Mouse (Mus musculus) hindbrain, embryonic 13.5 days (tissue): ENCODE data around the gene Tent4a. TPM values are rescaled to one million over a fixed set of nuclear protein-coding genes. Genes with fewer than 3 reads are reported as not detected.

Source experiments
- ATAC-seq: fragments of 200-750 bp; cut with Nextera tagmentation; 2 replicates; pipeline ENCODE4 v1.8.0; 2017; ENCODE audit warnings: moderate TSS enrichment; ENCODE audit not compliant: low FRiP score
- H3K27ac ChIP-seq: fragments of 300-500 bp; sonication (generic); 2 replicates; pipeline ENCODE4 v1.5.1; 2015; ENCODE audit warnings: inconsistent platforms, mild to moderate bottlenecking, moderate library complexity
- H3K27me3 ChIP-seq: fragments of 300-500 bp; sonication (generic); 2 replicates; pipeline ENCODE4 v1.6.1; 2015; ENCODE audit warnings: mild to moderate bottlenecking, inconsistent platforms
- H3K36me3 ChIP-seq: fragments of 300-500 bp; sonication (generic); 2 replicates; pipeline ENCODE4 v1.6.1; 2015; ENCODE audit warnings: mild to moderate bottlenecking, inconsistent platforms
- H3K4me1 ChIP-seq: fragments of 300-500 bp; sonication (generic); replicated peaks from 2 replicates; pipeline ENCODE4 v1.6.1; 2015; ENCODE audit warnings: inconsistent platforms
- H3K4me2 ChIP-seq: fragments of 300-500 bp; sonication (generic); 2 replicates; pipeline ENCODE4 v1.6.1; 2015; ENCODE audit warnings: inconsistent platforms, mild to moderate bottlenecking, moderate library complexity
- H3K4me3 ChIP-seq: fragments of 300-500 bp; sonication (generic); 2 replicates; pipeline ENCODE4 v1.5.1; 2015; ENCODE audit warnings: mild to moderate bottlenecking, inconsistent platforms
- H3K9ac ChIP-seq: fragments of 300-500 bp; sonication (generic); 2 replicates; pipeline ENCODE4 v1.6.1; 2015; ENCODE audit warnings: mild to moderate bottlenecking, inconsistent platforms
- H3K9me3 ChIP-seq: fragments of 300-500 bp; sonication (generic); 2 replicates; pipeline ENCODE4 v1.6.1; 2016; ENCODE audit warnings: inconsistent platforms
- WGBS: fragments of 180-500 bp; shearing (Covaris S2); methylation state at CpG from one replicate; pipeline ENCODE4 v1.1.7; 2015; 5-methylcytosine and 5-hydroxymethylcytosine counted together
- polyA plus RNA-seq: library from polyadenylated mRNA; unstranded; fragments of >200 nt; fragmentation: Nextera tagmentation; extraction: Ambion mirVana; gene quantifications from 2 replicates; pipeline ENCODE4 v1.2.1, GENCODE M21; 2015

Tent4a gene
- polyA plus RNA-seq, 1 experiment from 2014 or later, result 6.2 TPM

DNA sequence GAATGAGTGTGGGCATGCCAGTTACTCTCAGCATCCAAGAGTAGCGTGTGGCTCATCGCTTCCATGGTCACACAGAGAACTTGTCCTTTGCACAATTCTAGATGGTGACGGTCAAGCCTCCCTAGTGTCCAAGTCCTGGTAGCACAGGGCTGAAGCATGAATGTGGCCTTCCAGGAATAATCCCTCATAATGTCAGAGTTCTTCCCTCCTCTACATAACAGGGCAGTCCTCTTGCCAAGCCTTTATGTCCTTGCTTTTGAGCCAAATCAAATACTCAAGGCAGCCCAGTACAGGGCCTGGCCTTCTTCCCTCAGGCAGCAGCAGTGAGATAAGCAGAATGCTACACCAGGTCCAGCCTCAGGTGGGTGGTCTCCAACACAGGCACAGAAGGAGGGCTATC, 26.8 kb downstream of the Tent4a start:
- Histone ChIP-seq H3K27ac (no peak overlapping the region), H3K27me3 (no peaks in the 10 kb centered on the region), H3K9me3 (no peaks in the 10 kb centered on the region), H3K4me2 (no peak overlapping the region), H3K4me3 (no peak overlapping the region), H3K36me3 (peaks cover 85% of the 10 kb centered on the region), H3K4me1 (peaks cover 6% of the 10 kb centered on the region), H3K9ac (no peak overlapping the region)
- 96% methylated on average over 3 of the region's 3 CpGs for WGBS
- no peak for ATAC-seq

DNA sequence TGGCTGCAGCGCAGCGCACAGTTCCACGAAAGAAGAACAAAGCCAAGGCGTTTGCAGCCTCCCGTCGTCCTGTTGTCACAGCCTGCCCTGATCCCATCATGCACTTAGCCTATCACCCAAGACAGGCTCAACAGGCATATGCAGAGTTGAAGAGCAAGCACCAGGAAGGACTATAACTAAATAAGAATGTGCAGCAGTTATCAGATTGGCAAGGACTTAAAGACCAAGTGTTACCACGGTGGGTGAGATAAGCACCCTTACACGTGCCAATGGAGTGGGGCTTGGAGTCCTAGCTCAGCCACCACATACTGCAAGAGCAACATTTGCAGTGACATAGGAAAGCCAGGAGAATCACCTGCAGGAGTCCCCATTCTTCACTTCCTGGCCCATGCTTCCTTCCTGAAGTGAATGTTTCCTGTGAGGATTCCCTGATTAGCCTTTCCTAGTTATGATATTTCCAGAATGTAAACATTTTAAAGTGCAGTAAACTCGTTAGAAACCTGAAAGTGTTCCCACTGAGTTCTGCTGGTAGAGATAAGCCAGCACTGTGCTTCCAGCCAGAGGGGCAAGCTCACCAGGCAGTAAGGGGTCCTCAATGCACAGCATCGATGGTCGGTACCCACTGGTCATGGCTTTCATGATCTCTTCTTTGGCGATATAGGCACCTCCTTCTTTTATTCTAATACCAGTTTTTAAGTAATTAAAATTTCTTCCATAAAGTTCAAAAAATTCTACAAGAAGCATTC, 27.9 kb downstream of the Tent4a start:
- Histone ChIP-seq H3K36me3 (peaks cover 85% of the 10 kb centered on the region), H3K9ac (no peak overlapping the region), H3K4me3 (no peak overlapping the region), H3K4me1 (peaks cover 6% of the 10 kb centered on the region), H3K4me2 (no peak overlapping the region), H3K27me3 (no peaks in the 10 kb centered on the region), H3K27ac (no peak overlapping the region), H3K9me3 (no peaks in the 10 kb centered on the region)
- 90% methylated on average over 12 of the region's 12 CpGs for WGBS
- ATAC-seq, result no peak

DNA sequence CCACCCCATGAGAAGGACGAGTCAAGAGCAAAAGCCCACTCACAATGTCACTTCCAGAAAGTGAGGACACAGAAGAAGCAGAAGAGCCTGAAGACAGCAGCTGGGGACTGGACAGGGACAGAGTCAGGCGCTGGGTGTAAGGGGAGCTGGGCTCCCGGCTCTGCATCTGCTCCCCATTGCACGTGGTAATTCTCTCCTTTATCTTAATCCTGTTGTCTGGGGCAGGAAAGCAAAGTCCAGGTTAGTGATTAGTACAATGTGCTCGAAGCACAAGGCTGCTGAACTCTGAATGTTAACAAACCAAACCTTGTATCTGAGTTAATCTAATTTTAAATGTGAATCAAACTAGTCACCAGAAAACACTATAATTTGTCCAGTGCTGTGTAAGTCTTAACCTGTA, 31.6 kb downstream of the Tent4a start:
- no peak overlapping the region for H3K9ac ChIP-seq
- ATAC-seq, result no peak
- WGBS, result 90% methylated on average over 5 of the region's 5 CpGs
- peaks cover 95% of the 10 kb centered on the region for H3K36me3 ChIP-seq
- no peaks in the 10 kb centered on the region for H3K27me3 ChIP-seq
- no peaks in the 10 kb centered on the region for H3K9me3 ChIP-seq
- no peaks in the 10 kb centered on the region for H3K4me1 ChIP-seq
- H3K27ac ChIP-seq, result no peak overlapping the region
- H3K4me3 ChIP-seq, result no peak overlapping the region
- no peak overlapping the region for H3K4me2 ChIP-seq

DNA sequence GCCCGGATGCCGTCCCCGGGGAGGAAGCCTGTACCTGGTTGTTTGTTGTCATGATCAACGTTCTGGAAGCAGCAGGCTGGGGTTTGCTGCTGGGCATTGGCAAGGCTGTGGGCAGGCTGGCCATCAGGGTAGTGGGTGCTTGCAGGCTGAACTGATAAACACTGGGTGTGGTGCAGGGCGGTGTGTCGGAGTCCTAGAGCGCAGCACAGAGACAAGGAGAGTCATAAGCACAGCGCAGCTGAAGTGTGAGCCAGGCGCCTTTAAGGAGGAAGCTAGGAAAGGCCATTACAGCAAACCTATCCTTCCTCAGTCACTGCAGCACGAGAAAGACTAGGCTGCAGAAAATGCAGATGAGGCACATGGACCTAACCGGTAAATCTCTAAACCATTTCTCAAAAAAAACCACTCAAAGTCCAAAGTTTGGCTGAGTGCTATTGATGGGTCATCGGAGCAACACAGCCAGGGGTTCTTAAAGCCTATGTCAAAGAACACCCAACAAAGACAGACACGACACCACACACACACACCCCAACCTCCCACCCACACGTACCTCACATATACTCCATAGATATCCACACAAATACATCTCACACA, 32.2 kb downstream of the Tent4a start:
- 97% methylated on average over 14 of the region's 14 CpGs for WGBS
- peaks cover 95% of the 10 kb centered on the region for H3K36me3 ChIP-seq
- no peak for ATAC-seq

DNA sequence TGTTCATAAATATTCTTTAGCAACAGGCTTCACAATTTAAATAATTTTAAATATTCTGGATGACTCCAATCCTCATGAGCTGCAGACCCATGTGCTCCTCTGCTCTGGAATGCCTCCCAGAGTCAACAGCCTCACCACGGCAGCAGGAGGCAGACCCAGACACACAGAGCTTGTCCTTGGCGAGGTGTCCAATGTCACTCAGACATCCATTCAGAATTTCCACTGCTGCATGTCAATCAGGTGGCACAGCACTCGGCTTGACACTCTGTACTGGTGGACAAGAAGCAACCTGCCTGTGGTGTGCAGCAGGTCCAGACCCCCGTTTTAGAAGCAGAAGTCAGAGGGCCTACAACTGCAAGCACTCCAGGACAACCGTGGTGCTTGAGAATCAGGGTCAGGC, 36.1 kb downstream of the Tent4a start:
- Histone ChIP-seq H3K27me3 (no peaks in the 10 kb centered on the region), H3K4me1 (no peaks in the 10 kb centered on the region), H3K4me2 (no peak overlapping the region), H3K9ac (no peak overlapping the region), H3K27ac (no peak overlapping the region), H3K9me3 (no peaks in the 10 kb centered on the region), H3K4me3 (no peak overlapping the region), H3K36me3 (peaks cover 73% of the 10 kb centered on the region)
- no peak for ATAC-seq
- 85% methylated on average over 5 of the region's 5 CpGs for WGBS

More for the DNA sequence above, 32.2 kb downstream of the Tent4a start:
- Histone ChIP-seq H3K9ac (no peak overlapping the region), H3K4me1 (no peaks in the 10 kb centered on the region), H3K4me3 (no peak overlapping the region), H3K27me3 (no peaks in the 10 kb centered on the region), H3K9me3 (no peaks in the 10 kb centered on the region), H3K4me2 (no peak overlapping the region), H3K27ac (no peak overlapping the region)

DNA sequence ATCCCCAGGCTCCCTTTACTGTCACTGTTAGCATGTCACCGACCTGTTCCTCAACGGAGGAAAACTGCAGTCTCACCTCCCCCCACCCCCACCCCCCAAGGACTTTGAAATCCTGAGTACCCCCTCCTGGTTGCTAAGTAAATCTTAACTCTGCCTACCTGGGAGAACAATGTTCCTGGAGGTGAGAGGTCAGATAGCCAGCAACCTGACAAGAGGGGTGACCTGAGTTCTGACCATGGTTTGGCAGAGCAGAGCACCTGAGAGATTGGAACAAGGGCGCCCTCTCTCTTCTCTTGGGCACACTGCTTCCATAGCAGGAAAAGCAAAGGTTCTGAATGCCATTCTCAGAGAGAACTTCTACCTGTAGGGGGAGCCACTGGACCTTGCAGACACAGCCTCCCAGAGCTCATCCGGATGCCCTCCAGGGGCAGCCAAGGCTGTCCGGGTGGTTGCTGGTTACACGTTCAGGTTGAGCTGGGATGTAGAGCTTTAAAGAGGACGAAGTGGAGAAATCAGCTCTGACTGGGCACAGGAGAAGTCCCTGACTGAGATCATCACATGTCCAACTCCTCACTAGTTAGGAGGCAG, 41.4 kb downstream of the Tent4a start:
- no peak overlapping the region for H3K4me3 ChIP-seq
- H3K9ac ChIP-seq, result no peak overlapping the region
- H3K27ac ChIP-seq, result no peak overlapping the region
- 35% methylated on average over 7 of the region's 7 CpGs for WGBS
- H3K27me3 ChIP-seq, result peaks cover 24% of the 10 kb centered on the region
- H3K36me3 ChIP-seq, result peaks cover 21% of the 10 kb centered on the region
- no peaks in the 10 kb centered on the region for H3K9me3 ChIP-seq
- H3K4me2 ChIP-seq, result no peak overlapping the region
- peaks cover 11% of the 10 kb centered on the region for H3K4me1 ChIP-seq
- ATAC-seq, result no peak

DNA sequence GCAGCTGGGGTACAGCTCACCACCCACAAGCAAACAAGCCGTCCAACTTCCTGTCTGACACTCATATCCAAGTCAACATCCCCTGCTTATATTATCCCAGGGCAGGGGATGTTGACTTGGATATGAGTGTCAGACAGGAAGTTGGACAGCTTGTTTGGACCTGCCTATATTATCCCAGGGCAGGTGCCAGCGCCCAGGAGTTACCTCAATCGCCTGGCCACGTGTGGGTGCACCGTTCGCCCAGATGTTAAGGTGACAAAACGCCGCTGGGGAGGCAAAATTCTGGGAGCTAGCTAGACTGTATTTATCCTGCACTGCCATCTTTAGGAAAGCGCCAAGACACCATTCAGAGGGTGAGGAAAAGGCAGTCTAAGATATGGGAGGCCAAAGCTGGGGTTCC, 44.6 kb downstream of the Tent4a start:
- ATAC-seq, result no peak
- Histone ChIP-seq H3K9me3 (no peaks in the 10 kb centered on the region), H3K27me3 (peaks cover 47% of the 10 kb centered on the region), H3K4me1 (peaks cover 17% of the 10 kb centered on the region), H3K36me3 (no peaks in the 10 kb centered on the region), H3K4me3 (no peak overlapping the region), H3K9ac (no peak overlapping the region), H3K27ac (no peak overlapping the region), H3K4me2 (no peak overlapping the region)
- 88% methylated on average over 9 of the region's 9 CpGs for WGBS

DNA sequence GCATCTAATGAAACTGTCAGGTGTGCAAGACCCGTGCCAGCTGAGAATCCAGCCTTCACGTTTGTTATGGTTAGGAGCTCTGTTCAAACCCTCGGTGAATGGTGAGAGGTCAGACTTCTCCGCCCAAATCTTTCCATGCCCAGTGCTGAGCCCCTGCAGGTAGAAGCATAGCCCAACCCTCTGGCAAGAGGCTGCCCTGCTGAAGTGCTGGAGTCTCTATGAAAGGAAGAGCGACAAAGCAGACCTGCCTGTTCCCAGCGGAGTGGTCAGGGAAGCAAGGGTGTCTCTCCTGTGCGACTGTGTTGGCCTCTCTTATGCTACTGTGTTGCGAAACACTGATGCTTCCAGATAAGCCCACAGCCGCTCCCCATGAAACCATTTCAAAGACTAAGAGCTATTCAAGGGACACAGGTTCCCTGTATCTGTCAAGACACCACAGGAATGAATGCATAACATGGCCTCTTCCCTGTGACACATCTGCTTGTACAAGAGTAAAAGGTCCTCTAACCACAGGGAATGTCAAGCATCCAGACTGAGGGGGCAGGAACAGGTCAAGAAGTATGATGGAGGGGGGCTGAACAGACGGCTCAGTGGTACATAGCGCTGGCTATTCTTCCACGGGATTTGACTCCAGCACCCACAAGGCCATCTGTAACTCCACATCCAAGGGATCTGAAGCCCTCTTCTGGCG, 45.7 kb downstream of the Tent4a start:
- no peaks in the 10 kb centered on the region for H3K9me3 ChIP-seq
- 41% methylated on average over 13 of the region's 13 CpGs for WGBS
- H3K4me1 ChIP-seq, result peaks cover 17% of the 10 kb centered on the region
- no peak overlapping the region for H3K4me3 ChIP-seq
- no peak overlapping the region for H3K9ac ChIP-seq
- no peak for ATAC-seq
- H3K27ac ChIP-seq, result no peak overlapping the region
- H3K36me3 ChIP-seq, result no peaks in the 10 kb centered on the region
- peak overlapping the region; percentile 53 for H3K4me2 ChIP-seq
- H3K27me3 ChIP-seq, result peaks cover 55% of the 10 kb centered on the region

DNA sequence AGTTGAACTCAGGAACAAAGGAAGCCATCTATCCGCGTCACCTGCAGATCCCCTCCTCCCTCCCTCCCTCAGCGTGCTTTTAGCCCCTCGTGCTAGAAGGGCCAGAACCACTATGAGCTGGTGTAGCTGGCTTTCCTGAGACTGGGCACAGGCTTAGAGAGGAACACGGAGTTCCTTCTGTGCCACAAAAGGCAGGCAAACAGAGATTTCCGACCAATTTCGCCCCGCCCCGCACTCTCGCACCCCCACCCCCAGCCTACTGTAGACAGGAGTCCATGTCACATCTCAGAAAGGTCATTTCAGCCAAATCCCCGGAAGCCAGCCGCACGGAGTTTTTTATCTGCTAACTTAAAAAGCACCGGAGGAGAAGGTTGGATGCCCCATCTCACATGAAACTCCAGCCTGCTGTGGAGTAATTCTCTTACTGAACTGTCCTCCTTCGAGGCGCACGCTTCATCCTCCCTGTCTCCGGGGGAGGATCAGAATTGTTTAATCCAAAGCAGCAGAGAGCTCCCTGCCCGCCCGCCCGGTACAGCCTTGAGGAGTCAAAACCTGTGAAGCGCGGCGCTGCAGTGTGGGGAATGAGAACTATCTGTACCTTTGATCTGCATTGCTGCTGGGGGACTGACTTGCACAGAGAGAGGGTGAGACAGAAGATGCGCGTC, 46.7 kb downstream of the Tent4a start:
- H3K36me3 ChIP-seq, result no peaks in the 10 kb centered on the region
- WGBS, result 4% methylated on average over 26 of the region's 26 CpGs
- no peaks in the 10 kb centered on the region for H3K9me3 ChIP-seq
- peaks cover 65% of the 10 kb centered on the region for H3K27me3 ChIP-seq
- no peak for ATAC-seq
- peak overlapping the region; percentile 53 for H3K4me2 ChIP-seq
- no peak overlapping the region for H3K27ac ChIP-seq
- peaks cover 18% of the 10 kb centered on the region for H3K4me1 ChIP-seq
- H3K9ac ChIP-seq, result peak overlapping the region; percentile 31; the same call in 1 of the 2 replicates
- peak overlapping the region; percentile 29 for H3K4me3 ChIP-seq

DNA sequence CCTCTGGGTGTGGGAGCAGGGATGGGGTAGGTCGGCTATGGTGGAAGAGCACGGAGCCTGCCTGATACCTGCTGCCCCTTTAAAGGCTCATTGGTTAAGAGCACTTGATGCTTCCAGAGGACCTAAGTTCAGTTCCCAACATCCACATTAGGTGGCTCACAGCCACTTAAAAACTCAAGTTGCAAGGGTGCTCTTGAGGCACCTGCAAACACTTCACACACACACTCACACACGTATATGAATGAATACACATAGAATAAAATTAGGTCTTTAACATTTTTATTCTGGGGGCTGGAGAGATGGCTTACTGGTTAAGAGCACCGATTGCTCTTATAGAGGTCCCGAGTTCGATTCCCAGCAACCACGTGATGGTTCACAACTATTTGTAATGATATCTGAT, 47.3 kb downstream of the Tent4a start:
- no peak overlapping the region for H3K4me2 ChIP-seq
- 83% methylated on average over 7 of the region's 7 CpGs for WGBS
- H3K27me3 ChIP-seq, result peaks cover 67% of the 10 kb centered on the region
- H3K9ac ChIP-seq, result no peak overlapping the region
- no peak overlapping the region for H3K4me3 ChIP-seq
- no peaks in the 10 kb centered on the region for H3K36me3 ChIP-seq
- ATAC-seq, result no peak
- peaks cover 21% of the 10 kb centered on the region for H3K4me1 ChIP-seq
- no peak overlapping the region for H3K27ac ChIP-seq
- no peaks in the 10 kb centered on the region for H3K9me3 ChIP-seq

DNA sequence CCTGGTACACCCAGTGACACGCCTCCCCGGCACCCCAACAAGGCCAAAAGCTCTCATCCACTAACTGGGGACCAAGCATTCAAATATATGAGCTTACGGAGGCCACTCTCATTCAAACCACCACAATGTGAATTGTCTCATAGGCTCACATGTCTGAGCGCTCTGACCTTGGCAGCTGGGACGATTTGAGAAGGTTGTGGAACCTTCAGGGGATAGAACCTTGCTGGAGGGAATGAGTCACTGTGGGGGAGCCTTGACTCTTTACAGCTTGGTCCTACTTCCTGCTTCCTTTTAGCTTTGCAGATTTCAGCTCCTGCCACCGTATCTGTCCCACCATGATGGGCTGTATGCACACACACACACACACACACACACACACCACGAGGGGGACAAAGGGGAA, 48.6 kb downstream of the Tent4a start:
- no peaks in the 10 kb centered on the region for H3K9me3 ChIP-seq
- H3K36me3 ChIP-seq, result no peaks in the 10 kb centered on the region
- peaks cover 76% of the 10 kb centered on the region for H3K27me3 ChIP-seq
- no peak overlapping the region for H3K4me2 ChIP-seq
- H3K27ac ChIP-seq, result no peak overlapping the region
- no peak overlapping the region for H3K9ac ChIP-seq
- peaks cover 34% of the 10 kb centered on the region for H3K4me1 ChIP-seq
- no peak overlapping the region for H3K4me3 ChIP-seq
- no peak for ATAC-seq
- 70% methylated on average over 7 of the region's 7 CpGs for WGBS

DNA sequence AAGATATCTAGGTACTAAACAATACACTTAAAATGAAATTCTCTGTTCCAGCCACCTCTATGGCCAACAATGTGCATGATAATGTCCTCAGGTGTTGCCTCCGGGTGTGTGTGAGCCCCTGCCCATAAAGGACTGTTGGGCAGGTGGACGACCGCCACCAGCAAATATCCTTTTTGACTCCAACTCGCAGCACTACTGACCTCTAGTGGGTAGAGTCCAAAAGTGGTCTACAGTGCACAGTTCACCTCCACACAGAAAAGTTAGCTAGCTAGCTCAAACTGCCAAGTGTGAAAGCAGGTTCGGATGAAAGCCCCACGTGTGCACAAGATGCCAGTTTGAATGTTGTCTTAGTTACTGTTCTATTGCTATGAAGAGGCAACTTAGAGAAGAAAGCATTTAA, 49.1 kb downstream of the Tent4a start:
- WGBS, result 23% methylated on average over 6 of the region's 6 CpGs
- Histone ChIP-seq H3K36me3 (no peaks in the 10 kb centered on the region), H3K27ac (no peak overlapping the region), H3K4me1 (peaks cover 37% of the 10 kb centered on the region), H3K4me3 (no peak overlapping the region), H3K27me3 (peaks cover 80% of the 10 kb centered on the region), H3K4me2 (no peak overlapping the region), H3K9ac (no peak overlapping the region), H3K9me3 (no peaks in the 10 kb centered on the region)
- ATAC-seq, result 0 out of 2 replicates have a peak, but pooled peaks have one; percentile 19
